Mouse (Mus musculus) embryonic fibroblast, embryonic 13.5 days (primary cell): ENCODE data around the gene Myo1d.

Source experiments
- CTCF ChIP-seq: IDR thresholded peaks from 2 replicates; pipeline ENCODE4 v1.5.1; 2011; ENCODE audit warnings: mild to moderate bottlenecking, control low read depth, low read length, moderate library complexity, borderline replicate concordance; ENCODE audit not compliant: insufficient read depth
- POLR2A ChIP-seq: IDR thresholded peaks from 2 replicates; pipeline ENCODE4 v1.6.1; 2011; ENCODE audit warnings: low read depth, mild to moderate bottlenecking, control low read depth, low read length, moderate library complexity

DNA sequence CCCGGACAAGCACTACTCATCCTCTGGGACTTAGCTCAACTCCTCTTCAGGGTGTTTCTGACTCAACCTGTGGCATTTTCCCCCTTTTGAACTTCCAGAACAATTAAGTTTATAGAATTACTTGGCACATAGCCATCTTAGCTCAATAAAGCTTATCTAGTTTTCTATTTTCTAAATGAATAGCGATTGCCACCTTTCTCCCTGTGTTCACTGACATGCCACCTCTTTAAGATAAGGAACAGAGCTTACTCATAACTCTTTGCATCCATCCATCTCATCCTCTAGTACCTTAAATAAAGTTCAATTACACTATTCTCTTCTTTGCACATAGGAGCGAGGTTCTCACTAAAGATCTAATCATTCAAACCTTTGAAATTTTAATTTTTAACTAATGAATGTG is 4.3 kb downstream of the Myo1d start:
- TF ChIP-seq CTCF = no peak
- no peak for TF ChIP-seq POLR2A
